Mouse (Mus musculus) fibroblast of lung, adult 2 months (primary cell): Measurements from ENCODE around the gene Cd300a.
A peak's percentile ranks its signal among the peaks of the same experiment; 100 is the strongest.

Experiments used
- DNase-seq: peaks from one replicate; pipeline ENCODE4 v3.0.0-alpha.2; 2011; ENCODE audit warnings: low read depth

The Cd300a gene

GRCm38 (mm10) chr11:114889991-114890518 is at the start of gene Cd300a:
Gene Cd300a, plus strand, starts transcription at chr11:114890041.
- DNase-seq: no peak

GRCm38 (mm10) chr11:114843818-114844463 is 45.9 kb upstream of the Cd300a start:
- no peak for DNase-seq

- no peak for DNase-seq
Measured at GRCm38 (mm10) chr11:114844464-114845220, 45.2 kb upstream of the Cd300a start.

GRCm38 (mm10) chr11:114846336-114846735 is 43.5 kb upstream of the Cd300a start:
- DNase-seq: no peak

GRCm38 (mm10) chr11:114847008-114847407 is 42.8 kb upstream of the Cd300a start:
- DNase-seq: no peak

GRCm38 (mm10) chr11:114849572-114849971 is 40.3 kb upstream of the Cd300a start:
- no peak for DNase-seq

GRCm38 (mm10) chr11:114850066-114850451 is 39.8 kb upstream of the Cd300a start:
- no peak for DNase-seq

GRCm38 (mm10) chr11:114850452-114851268 is 39.2 kb upstream of the Cd300a start, which contains the start of gene Gprc5c:
Gene Gprc5c, plus strand, starts transcription at chr11:114851152.
- DNase-seq: peak; percentile 14

GRCm38 (mm10) chr11:114851269-114851607 is 38.6 kb upstream of the Cd300a start:
- DNase-seq: no peak

GRCm38 (mm10) chr11:114851608-114852310 is 38.1 kb upstream of the Cd300a start:
- peak; percentile 21 for DNase-seq

GRCm38 (mm10) chr11:114852311-114853173 is 37.3 kb upstream of the Cd300a start:
- no peak for DNase-seq

GRCm38 (mm10) chr11:114853174-114853838 is 36.5 kb upstream of the Cd300a start:
- no peak for DNase-seq

GRCm38 (mm10) chr11:114854581-114854980 is 35.3 kb upstream of the Cd300a start:
- DNase-seq: no peak

GRCm38 (mm10) chr11:114856125-114856524 is 33.7 kb upstream of the Cd300a start:
- DNase-seq: no peak

- DNase-seq: no peak
Measured at GRCm38 (mm10) chr11:114858641-114859040, 31.2 kb upstream of the Cd300a start.

- no peak for DNase-seq
Measured at GRCm38 (mm10) chr11:114861057-114861456, 28.8 kb upstream of the Cd300a start.

- DNase-seq: no peak
Measured at GRCm38 (mm10) chr11:114862687-114863086, 27.2 kb upstream of the Cd300a start.

- no peak for DNase-seq
Measured at GRCm38 (mm10) chr11:114863918-114864420, 25.9 kb upstream of the Cd300a start.

- DNase-seq: no peak
Measured at GRCm38 (mm10) chr11:114865999-114866398, 23.8 kb upstream of the Cd300a start.
